Mouse (Mus musculus) testis, adult 10 weeks (tissue): ENCODE data around the gene Zswim3. TPM values are rescaled to one million over a fixed set of nuclear protein-coding genes. Genes with fewer than 3 reads are reported as not detected.

Experiments
- polyA plus RNA-seq: library from polyadenylated mRNA; stranded (reverse); fragments of 350-450 nt; fragmentation: Illumina TruSeq; extraction: RNeasy Lipid Tissue Mini Kit (QIAGEN cat#74804); gene quantifications from one replicate; pipeline ENCODE4 v1.2.3, GENCODE M21; 2014; ENCODE audit warnings: low read depth, low replicate concordance

The Zswim3 gene
- polyA plus RNA-seq, result 14.7 TPM

GRCm38 (mm10) chr2:164804533-164805331 is at the start of gene Zswim3, which contains the start of gene Acot8:
Gene Zswim3, plus strand, starts transcription at chr2:164805098.
Gene Acot8, minus strand, starts transcription at chr2:164804882.

GRCm38 (mm10) chr2:164769258-164770037 is 35.5 kb upstream of the Zswim3 start, which contains the start of gene Ube2c:
Gene Ube2c, plus strand, starts transcription at chr2:164769898.

GRCm38 (mm10) chr2:164779481-164780086 is 25.3 kb upstream of the Zswim3 start, which contains the start of gene Tnnc2:
Gene Tnnc2, minus strand, starts transcription at chr2:164779967.

GRCm38 (mm10) chr2:164785481-164786387 is 19.2 kb upstream of the Zswim3 start, which contains the start of gene Snx21:
Gene Snx21, plus strand, starts transcription at chr2:164785823.

DNA sequence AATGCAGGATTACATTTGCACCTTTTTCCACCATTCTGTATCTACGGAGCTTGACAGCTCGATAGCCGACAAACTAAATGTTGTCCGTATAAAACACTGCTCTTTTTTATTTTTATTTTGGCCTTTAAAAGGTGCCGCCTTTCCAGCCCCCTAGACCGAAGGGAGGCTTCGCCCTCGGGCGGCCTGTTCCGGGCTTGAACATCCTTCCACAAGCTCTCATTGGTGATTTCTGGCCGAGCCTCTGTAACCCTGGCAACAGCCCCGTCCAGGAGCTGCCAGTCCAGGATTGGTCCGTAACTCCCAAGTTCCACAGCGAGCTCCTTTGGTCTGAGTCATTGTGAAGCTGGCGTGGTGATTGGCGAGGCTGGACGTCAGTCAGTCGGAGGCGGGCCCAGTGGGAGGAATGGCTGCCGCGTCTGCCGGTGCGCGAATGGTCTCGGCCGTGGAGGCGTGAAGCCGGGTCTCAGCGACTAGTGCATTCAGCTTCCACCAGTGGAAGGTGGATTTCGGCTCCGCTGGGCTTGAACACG is 17.8 kb downstream of the Zswim3 start, which contains the start of gene Zswim1:
TSS of gene Zswim1 (plus strand) at position 51 of the 530 bp plus-strand sequence.

GRCm38 (mm10) chr2:164828437-164828836 is 23.5 kb downstream of the Zswim3 start, which contains the start of gene Spata25:
Gene Spata25, minus strand, starts transcription at chr2:164828537.

DNA sequence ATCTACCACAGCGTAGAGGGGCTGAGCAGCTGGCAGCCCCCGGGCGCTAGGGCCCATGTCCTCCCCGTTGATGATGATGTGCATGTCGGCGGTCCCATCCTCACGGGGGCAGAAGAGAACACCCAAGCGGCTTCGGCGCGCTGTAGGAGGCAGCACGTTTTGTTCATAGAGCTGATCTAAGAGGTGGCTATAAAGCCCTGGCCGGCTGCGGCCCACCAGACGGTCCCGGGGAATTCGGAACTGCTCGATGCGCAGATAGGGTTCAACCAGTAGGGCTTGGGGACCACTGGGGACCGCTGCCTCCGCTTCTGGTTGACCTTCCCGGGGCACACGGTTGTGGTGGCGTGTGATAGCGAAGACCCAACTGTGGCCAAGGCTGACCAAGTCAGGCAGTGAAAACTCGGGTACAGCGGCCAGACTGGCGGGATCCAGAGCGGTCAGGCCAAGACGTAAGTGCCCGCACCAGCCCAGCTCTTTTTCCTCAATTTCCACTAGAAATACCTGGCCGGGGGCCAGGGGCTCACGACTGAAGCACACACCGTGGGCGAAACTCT is 27.9 kb downstream of the Zswim3 start, which contains the start of gene Ctsa:
TSS of gene Ctsa (plus strand) at position 126 of the 554 bp plus-strand sequence.

GRCm38 (mm10) chr2:164833314-164833959 is 28.5 kb downstream of the Zswim3 start, which contains the start of gene Neurl2:
Gene Neurl2, minus strand, starts transcription at chr2:164833456.

GRCm38 (mm10) chr2:164857101-164857821 is 52.4 kb downstream of the Zswim3 start, which contains the start of gene Pltp:
Gene Pltp, minus strand, starts transcription at chr2:164857711.

Other genes starting within 250 kb of the Zswim3 start
- not detected for gene Wfdc2, start 242.7 kb upstream of the Zswim3 start, polyA plus RNA-seq
- gene Spint3, start 231.6 kb upstream of the Zswim3 start, polyA plus RNA-seq, result not detected
- gene Wfdc6a, start 219.7 kb upstream of the Zswim3 start, polyA plus RNA-seq, result 17.8 TPM
- gene Eppin, start 211.5 kb upstream of the Zswim3 start, polyA plus RNA-seq, result 83.7 TPM
- gene Wfdc6b, start 191.6 kb upstream of the Zswim3 start, polyA plus RNA-seq, result 2.2 TPM
- gene Wfdc8, start 191.5 kb upstream of the Zswim3 start, polyA plus RNA-seq, result 1.6 TPM
- gene Wfdc16, start 166.3 kb upstream of the Zswim3 start, polyA plus RNA-seq, result 2.0 TPM
- gene Wfdc10, start 149.1 kb upstream of the Zswim3 start, polyA plus RNA-seq, result 15.1 TPM
- not detected for gene Wfdc9, start 148.5 kb upstream of the Zswim3 start, polyA plus RNA-seq
- gene Wfdc11, start 131.0 kb upstream of the Zswim3 start, polyA plus RNA-seq, result not detected
- gene Wfdc13, start 120.0 kb upstream of the Zswim3 start, polyA plus RNA-seq, result 2.2 TPM
- not detected for gene Spint4, start 106.6 kb upstream of the Zswim3 start, polyA plus RNA-seq
- gene Spint5, start 89.8 kb upstream of the Zswim3 start, polyA plus RNA-seq, result 8.1 TPM
- 11.3 TPM for gene Wfdc3, start 59.2 kb upstream of the Zswim3 start, polyA plus RNA-seq
- gene Dnttip1, start 59.1 kb upstream of the Zswim3 start, polyA plus RNA-seq, result 5.0 TPM
- 11.9 TPM for gene Ube2c, start 35.2 kb upstream of the Zswim3 start, polyA plus RNA-seq
- gene Tnnc2, start 25.1 kb upstream of the Zswim3 start, polyA plus RNA-seq, result not detected
- gene Snx21, start 19.3 kb upstream of the Zswim3 start, polyA plus RNA-seq, result 1.4 TPM
- gene Acot8, start 216 bp upstream of the Zswim3 start, polyA plus RNA-seq, result 1.3 TPM
- 6.0 TPM for gene Zswim1, start 17.6 kb downstream of the Zswim3 start, polyA plus RNA-seq
- gene Spata25, start 23.4 kb downstream of the Zswim3 start, polyA plus RNA-seq, result 15.7 TPM
- 5.4 TPM for gene Ctsa, start 27.8 kb downstream of the Zswim3 start, polyA plus RNA-seq
- not detected for gene Neurl2, start 28.4 kb downstream of the Zswim3 start, polyA plus RNA-seq
- gene Pltp, start 52.6 kb downstream of the Zswim3 start, polyA plus RNA-seq, result 1.1 TPM
- gene Pcif1, start 74.2 kb downstream of the Zswim3 start, polyA plus RNA-seq, result 2.8 TPM
- gene Zfp335, start 106.7 kb downstream of the Zswim3 start, polyA plus RNA-seq, result 0.22 TPM
- gene Mmp9, start 135.7 kb downstream of the Zswim3 start, polyA plus RNA-seq, result not detected
- 8.0 TPM for gene Slc12a5, start 155.7 kb downstream of the Zswim3 start, polyA plus RNA-seq
- 22.8 TPM for gene Ncoa5, start 229.8 kb downstream of the Zswim3 start, polyA plus RNA-seq